Mouse (Mus musculus): ENCODE data around the gene Gatad2a. TPM values are rescaled to one million over a fixed set of nuclear protein-coding genes. Genes with fewer than 3 reads are reported as not detected.

Gatad2a gene
- total and polyA plus RNA-seq, 2 experiments = 11.2 to 35.0 TPM

- Histone ChIP-seq H3K79me2 (ENCODE audit: control insufficient read depth, insufficient read depth, low read length) (peaks cover 13% of the 10 kb centered on the region), H3K36me3 (ENCODE audit: control insufficient read depth, insufficient read depth, low read length) (no peaks in the 10 kb centered on the region), H3K4me3 (ENCODE audit: insufficient read depth, low read depth, low read length) (peak overlapping the region; percentile 93), H3K4me1 (ENCODE audit: control insufficient read depth, insufficient read depth, low read length) (peaks cover 25% of the 10 kb centered on the region), H3K27me3 (ENCODE audit: control insufficient read depth, insufficient read depth, low read length) (no peaks in the 10 kb centered on the region), H3K9ac (ENCODE audit: low read depth, low read length) (peak overlapping the region; percentile 86), H3K27ac (replicated peaks; ENCODE audit: insufficient read depth, low read depth, low read length) (peak overlapping the region; percentile 89)
- peak; percentile 61; the same call in 1 of the 2 replicates for TF ChIP-seq POLR2A (IDR thresholded peaks at IDR 0.05; ENCODE audit: extremely low read depth, insufficient read depth, low read length)
- peak; percentile 62 for TF ChIP-seq CTCF (IDR thresholded peaks at IDR 0.05; ENCODE audit: low read depth, low read length)
- 3% methylated on average over 41 of the region's 41 CpGs for WGBS
- DNase-seq (ENCODE audit: extremely low read depth, low read depth, low spot score) = peak; percentile 87
Measured at GRCm38 (mm10) chr8:69901484-69902162, 94.6 kb downstream of the Gatad2a start.

GRCm38 (mm10) chr8:69900895-69901451 is 95.2 kb downstream of the Gatad2a start:
- H3K27ac ChIP-seq (replicated peaks; ENCODE audit: insufficient read depth, low read depth, low read length) = peak overlapping the region; percentile 89
- H3K36me3 ChIP-seq (ENCODE audit: control insufficient read depth, insufficient read depth, low read length) = no peaks in the 10 kb centered on the region
- peaks cover 29% of the 10 kb centered on the region for H3K4me1 ChIP-seq (ENCODE audit: control insufficient read depth, insufficient read depth, low read length)
- no peak for DNase-seq (ENCODE audit: extremely low read depth, low read depth, low spot score)
- H3K27me3 ChIP-seq (ENCODE audit: control insufficient read depth, insufficient read depth, low read length) = no peaks in the 10 kb centered on the region
- H3K9ac ChIP-seq (ENCODE audit: low read depth, low read length) = peak overlapping the region; percentile 86
- 7% methylated on average over 12 of the region's 12 CpGs for WGBS
- no peak for TF ChIP-seq POLR2A (IDR thresholded peaks at IDR 0.05; ENCODE audit: extremely low read depth, insufficient read depth, low read length)
- TF ChIP-seq CTCF (IDR thresholded peaks at IDR 0.05; ENCODE audit: low read depth, low read length) = no peak
- peak overlapping the region; percentile 93 for H3K4me3 ChIP-seq (ENCODE audit: insufficient read depth, low read depth, low read length)
- H3K79me2 ChIP-seq (ENCODE audit: control insufficient read depth, insufficient read depth, low read length) = peaks cover 17% of the 10 kb centered on the region

- no peak overlapping the region for H3K9ac ChIP-seq (ENCODE audit: low read depth, low read length)
- TF ChIP-seq CTCF (IDR thresholded peaks at IDR 0.05; ENCODE audit: low read depth, low read length) (no peak), POLR2A (IDR thresholded peaks at IDR 0.05; ENCODE audit: extremely low read depth, insufficient read depth, low read length) (no peak)
- H3K79me2 ChIP-seq (ENCODE audit: control insufficient read depth, insufficient read depth, low read length) = peaks cover 20% of the 10 kb centered on the region
- H3K4me3 ChIP-seq (ENCODE audit: insufficient read depth, low read depth, low read length) = no peak overlapping the region
- H3K36me3 ChIP-seq (ENCODE audit: control insufficient read depth, insufficient read depth, low read length) = no peaks in the 10 kb centered on the region
- 40% methylated on average over 2 of the region's 2 CpGs for WGBS
- no peak overlapping the region for H3K27ac ChIP-seq (replicated peaks; ENCODE audit: insufficient read depth, low read depth, low read length)
- peak; percentile 70 for DNase-seq (ENCODE audit: extremely low read depth, low read depth, low spot score)
- no peaks in the 10 kb centered on the region for H3K27me3 ChIP-seq (ENCODE audit: control insufficient read depth, insufficient read depth, low read length)
- H3K4me1 ChIP-seq (ENCODE audit: control insufficient read depth, insufficient read depth, low read length) = peaks cover 29% of the 10 kb centered on the region
Measured at GRCm38 (mm10) chr8:69899876-69900275, 96.3 kb downstream of the Gatad2a start.

- peaks cover 29% of the 10 kb centered on the region for H3K4me1 ChIP-seq (ENCODE audit: control insufficient read depth, insufficient read depth, low read length)
Measured at GRCm38 (mm10) chr8:69897857-69898256, 98.3 kb downstream of the Gatad2a start.

GRCm38 (mm10) chr8:69895772-69896451 is 100.3 kb downstream of the Gatad2a start:
- WGBS = 71% methylated on average over 4 of the region's 4 CpGs
- no peak for TF ChIP-seq POLR2A (IDR thresholded peaks at IDR 0.05; ENCODE audit: extremely low read depth, insufficient read depth, low read length)
- TF ChIP-seq CTCF (IDR thresholded peaks at IDR 0.05; ENCODE audit: low read depth, low read length) = no peak
- H3K9ac ChIP-seq (ENCODE audit: low read depth, low read length) = no peak overlapping the region
- H3K79me2 ChIP-seq (ENCODE audit: control insufficient read depth, insufficient read depth, low read length) = peaks cover 20% of the 10 kb centered on the region
- H3K27me3 ChIP-seq (ENCODE audit: control insufficient read depth, insufficient read depth, low read length) = no peaks in the 10 kb centered on the region
- no peaks in the 10 kb centered on the region; the same call in 1 of the 2 replicates for H3K36me3 ChIP-seq (ENCODE audit: control insufficient read depth, insufficient read depth, low read length)
- H3K4me3 ChIP-seq (ENCODE audit: insufficient read depth, low read depth, low read length) = no peak overlapping the region
- H3K27ac ChIP-seq (replicated peaks; ENCODE audit: insufficient read depth, low read depth, low read length) = no peak overlapping the region
- peaks cover 23% of the 10 kb centered on the region for H3K4me1 ChIP-seq (ENCODE audit: control insufficient read depth, insufficient read depth, low read length)
- DNase-seq (ENCODE audit: extremely low read depth, low read depth, low spot score) = no peak

More at GRCm38 (mm10) chr8:69897857-69898256, 98.3 kb downstream of the Gatad2a start:
- TF ChIP-seq POLR2A (IDR thresholded peaks at IDR 0.05; ENCODE audit: extremely low read depth, insufficient read depth, low read length) = no peak
- no peak for TF ChIP-seq CTCF (IDR thresholded peaks at IDR 0.05; ENCODE audit: low read depth, low read length)
- Histone ChIP-seq H3K4me3 (ENCODE audit: insufficient read depth, low read depth, low read length) (no peak overlapping the region), H3K79me2 (ENCODE audit: control insufficient read depth, insufficient read depth, low read length) (peaks cover 20% of the 10 kb centered on the region), H3K36me3 (ENCODE audit: control insufficient read depth, insufficient read depth, low read length) (no peaks in the 10 kb centered on the region; the same call in 1 of the 2 replicates), H3K27me3 (ENCODE audit: control insufficient read depth, insufficient read depth, low read length) (no peaks in the 10 kb centered on the region), H3K9ac (ENCODE audit: low read depth, low read length) (no peak overlapping the region), H3K27ac (replicated peaks; ENCODE audit: insufficient read depth, low read depth, low read length) (0 out of 2 replicates have a peak overlapping the region, but pooled peaks have one; percentile 3)
- WGBS = 57% methylated on average over 6 of the region's 6 CpGs
- peak; percentile 49 for DNase-seq (ENCODE audit: extremely low read depth, low read depth, low spot score)
